15 mouse cellular contexts compared by ENCODE assay signal in genomic region chrX:142928430-142928829, GRCm38 (mm10). TPM values are rescaled to one million over a fixed set of nuclear protein-coding genes. Genes with fewer than 3 reads are reported as not detected.
DNase-seq lines count a peak whose midpoint lies in the region.
"Had no signal": no experiment of that assay in that cellular context is flagged by ENCODE, and none has a peak within 500 bp of the region (broad histone marks: within the 10 kb centered on the region; RNA-seq: fewer than 3 reads in every experiment).

No protein-coding gene starts in this region.

- DNase-seq in CD4-positive, CD25-positive, alpha-beta regulatory T cell, adult 2 months (ENCODE audit: low read depth, low spot score) = peak; percentile 22
- peak; percentile 21 for DNase-seq in induced T-regulatory cell, adult 2 months (ENCODE audit: low read depth)
- peak; percentile 18 for DNase-seq in naive thymus-derived CD4-positive, alpha-beta T cell, adult 2 months (ENCODE audit: low read depth)
- DNase-seq in layer of hippocampus, adult 9-11 months = no peak
- no peak for DNase-seq in layer of hippocampus, adult 8-10 months (ENCODE audit: low spot score in 2 of 2)
- no peak for DNase-seq in urinary bladder, postnatal 10 days (ENCODE audit: low spot score)
- DNase-seq: adrenal gland, postnatal 10 days; adrenal gland, postnatal 36 days; cerebellum, adult 2 months; cerebellum, adult 9-11 months; cerebellum, postnatal 25 days; forebrain, postnatal 0 days; gastrocnemius, adult 2 months; gastrocnemius, postnatal 14 days; heart, adult 11 months had no signal

RNA-seq across cellular contexts. Expression of gene Ammecr1, which starts 38.1 kb away (rescaled TPM):
- total RNA-seq in layer of hippocampus, adult 8-10 months (2022) = 1 to 10 TPM; 1.7 to 2.7 (median 2.2) TPM

Comparison
In these comparisons a context has a peak if more than half of its experiments do, and no peak if none do; other contexts are left out.
1. DNase-seq: peak in CD4-positive, CD25-positive, alpha-beta regulatory T cell, adult 2 months (single experiment), induced T-regulatory cell, adult 2 months (single experiment) and naive thymus-derived CD4-positive, alpha-beta T cell, adult 2 months (single experiment); none in layer of hippocampus, adult 9-11 months (single experiment), layer of hippocampus, adult 8-10 months (0 of 2) and urinary bladder, postnatal 10 days (single experiment).